Mouse (Mus musculus) spleen, adult 12 weeks (tissue): ENCODE results near the gene Tcf3.

Experiments
- DNase-seq: peaks from one replicate; pipeline ENCODE4 v3.0.0; 2022; ENCODE audit warnings: low spot score

The Tcf3 gene

DNA sequence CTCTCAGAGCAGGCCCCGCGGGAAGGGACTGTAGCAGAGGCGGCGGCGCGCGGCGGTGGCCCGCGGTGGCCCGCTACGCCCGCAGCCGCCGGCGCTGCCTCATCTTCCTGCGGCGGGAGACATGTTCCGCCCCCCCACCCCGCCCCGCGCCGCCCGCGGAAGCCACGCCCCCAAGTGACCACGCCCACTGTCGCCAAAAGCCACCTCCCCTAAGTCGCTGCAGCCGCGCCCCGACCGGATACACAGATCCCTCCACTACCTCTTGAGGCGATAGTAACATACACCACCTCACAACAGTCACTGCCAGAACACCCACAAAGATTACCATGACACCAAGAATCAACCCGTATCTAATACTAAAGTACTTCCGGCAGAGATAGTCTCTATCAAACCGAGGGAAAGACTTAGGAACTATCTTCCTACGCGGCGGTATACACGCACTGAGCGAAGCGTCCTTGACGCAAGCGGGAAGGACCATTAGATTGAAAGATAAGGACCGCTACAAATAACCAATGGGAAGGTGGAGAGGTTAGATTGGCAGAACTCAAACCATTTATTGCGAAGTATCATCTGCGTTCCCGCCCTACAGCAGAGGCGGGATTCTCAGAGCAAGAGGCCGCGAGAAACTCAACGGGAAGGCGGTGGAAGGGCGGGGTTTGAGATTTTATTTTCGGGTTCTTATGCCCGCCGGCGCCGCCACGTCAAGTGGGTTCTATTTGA, at the start of gene Tcf3:
Gene Tcf3, minus strand, starts transcription at position 135 of the 720 bp plus-strand sequence.
- peak; percentile 93 for DNase-seq

DNA sequence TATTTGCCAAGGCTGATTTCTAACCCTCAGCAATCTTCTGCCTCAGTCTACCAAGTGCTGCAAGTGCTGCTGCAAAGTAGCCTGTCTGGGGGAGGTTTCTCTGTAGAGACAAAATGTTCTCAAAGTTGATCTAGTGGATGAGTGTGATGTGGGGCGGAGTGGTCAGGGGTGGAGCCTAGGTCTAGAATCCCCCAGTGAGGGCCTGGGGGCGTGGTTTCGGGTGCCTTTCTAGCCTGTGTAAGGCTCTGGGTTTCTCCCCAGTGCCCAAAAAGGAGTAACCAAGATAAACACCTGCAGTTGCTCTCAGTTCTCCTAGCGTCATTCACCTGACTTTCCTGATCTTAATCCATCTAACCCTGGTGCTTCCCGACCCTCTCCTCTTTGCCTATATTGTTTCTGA, 47.6 kb upstream of the Tcf3 start:
- DNase-seq, result no peak

DNA sequence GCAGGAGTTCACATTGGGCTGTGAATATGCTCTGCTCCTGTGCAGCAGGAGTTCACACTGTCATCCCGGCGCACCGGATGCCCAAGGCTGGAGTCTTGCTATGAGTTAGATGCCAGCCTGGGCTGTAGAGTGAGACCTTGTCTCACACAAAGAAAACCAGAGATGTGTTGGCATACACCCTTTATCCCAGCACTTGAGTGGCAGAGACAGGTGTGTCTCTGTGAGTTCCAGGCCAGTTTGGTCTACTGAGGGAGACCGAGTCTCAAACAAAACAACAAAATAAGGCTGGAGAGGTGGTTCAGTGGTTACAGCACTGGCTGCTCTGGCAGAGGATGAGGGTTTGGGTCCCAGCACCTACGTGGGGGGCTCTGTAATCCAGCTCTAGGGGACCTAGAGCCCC, 45.1 kb upstream of the Tcf3 start:
- no peak for DNase-seq

DNA sequence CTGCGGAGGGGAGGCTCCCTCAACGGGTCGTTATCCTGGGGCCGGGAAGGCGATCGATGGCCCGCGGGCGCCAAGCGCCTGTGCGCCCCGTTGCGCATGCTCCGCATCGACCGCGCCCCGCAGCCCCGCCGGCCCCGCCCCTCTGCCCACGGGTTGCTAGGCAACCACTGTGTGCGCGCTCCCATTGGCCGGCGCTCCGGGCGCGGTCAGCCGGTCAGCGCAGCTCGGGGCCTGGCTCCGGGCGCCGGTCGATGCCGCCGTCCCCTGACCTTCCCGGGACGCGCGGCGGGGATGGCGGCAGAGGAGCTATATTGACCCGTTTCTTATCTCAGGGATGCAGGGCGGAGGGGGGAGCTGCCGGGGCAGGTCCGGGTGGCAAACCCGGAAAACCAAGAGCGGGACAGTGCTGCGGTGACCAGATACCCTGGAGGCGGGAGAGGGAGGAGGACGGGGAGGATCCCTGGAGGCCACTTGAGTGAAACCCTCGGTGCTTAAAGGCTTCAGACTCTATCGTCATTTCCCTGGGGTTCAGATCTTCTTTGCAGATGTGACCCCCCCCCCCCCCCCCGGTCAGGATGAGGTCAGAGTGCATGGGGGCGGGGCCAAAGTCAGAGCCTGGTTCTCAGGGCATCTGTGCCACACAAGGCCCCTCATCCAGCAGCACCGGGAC, 42.0 kb upstream of the Tcf3 start:
- peak; percentile 83 for DNase-seq

DNA sequence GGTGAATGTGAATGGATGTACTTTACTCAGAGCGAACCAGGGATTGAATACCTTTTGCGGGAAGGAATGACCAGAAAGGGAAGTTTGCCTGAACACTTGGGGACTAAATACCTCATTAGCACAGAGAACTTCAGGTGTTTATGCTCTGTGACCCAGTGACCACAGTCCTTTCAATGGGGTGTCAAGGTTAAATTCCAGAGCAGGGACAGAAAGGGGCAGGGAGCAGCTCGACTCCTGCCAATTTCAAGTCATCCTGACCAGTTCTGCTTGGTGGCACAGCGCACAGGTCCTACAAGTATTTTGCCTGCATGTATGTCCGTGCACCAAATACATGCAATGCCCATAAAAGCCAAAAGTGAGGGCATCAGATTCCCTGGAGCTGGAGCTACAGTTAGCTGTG, 31.6 kb upstream of the Tcf3 start:
- DNase-seq, result no peak

DNA sequence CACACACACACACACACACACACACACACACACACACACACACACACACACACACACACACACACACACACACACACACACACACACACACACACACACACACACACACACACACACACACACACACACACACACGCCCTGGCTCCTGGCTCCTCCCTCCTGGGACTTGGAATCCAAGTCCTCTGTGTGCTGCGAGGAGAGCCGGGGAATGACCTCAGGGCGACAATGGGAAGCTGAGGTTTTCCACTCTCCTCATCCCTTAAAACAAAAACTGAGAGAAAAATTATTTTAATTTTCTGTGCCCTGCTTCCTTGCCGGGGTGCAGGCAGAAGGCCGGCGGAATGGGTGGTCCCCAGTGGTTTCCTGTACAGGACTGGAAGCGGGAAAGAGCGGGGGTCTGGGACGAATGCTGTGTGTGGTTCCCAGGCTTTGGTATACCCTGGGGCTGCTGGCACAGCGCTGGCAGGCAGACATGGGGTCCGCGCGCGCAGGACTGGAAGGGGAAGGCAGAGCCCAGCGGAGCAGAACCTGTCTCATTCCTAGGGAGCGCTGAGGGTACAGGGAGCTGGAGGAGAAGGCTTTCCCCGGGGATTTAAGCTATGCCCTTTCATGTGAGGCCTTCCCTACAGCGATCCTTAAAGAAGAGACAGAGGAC, 31.1 kb upstream of the Tcf3 start:
- no peak for DNase-seq

DNA sequence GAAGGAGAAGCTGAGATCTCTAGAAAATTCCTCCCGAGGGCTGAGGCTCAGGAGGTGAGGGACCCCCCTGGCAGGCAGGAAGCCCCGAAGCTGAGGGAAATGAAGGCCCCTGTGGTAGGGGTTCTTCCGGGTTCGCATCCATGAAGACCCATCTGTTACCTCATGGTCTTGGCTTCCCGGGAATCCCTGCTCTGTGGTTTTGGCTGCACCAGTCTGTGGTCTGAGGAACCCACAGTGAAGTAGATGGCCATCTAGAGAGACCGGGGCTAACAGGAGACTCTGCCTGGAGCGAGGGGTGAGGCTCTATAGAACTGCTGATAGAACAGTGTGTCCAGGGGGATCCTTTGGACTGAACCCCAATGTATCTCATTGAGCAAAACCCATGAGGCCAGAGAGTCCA, 27.9 kb upstream of the Tcf3 start:
- no peak for DNase-seq

DNA sequence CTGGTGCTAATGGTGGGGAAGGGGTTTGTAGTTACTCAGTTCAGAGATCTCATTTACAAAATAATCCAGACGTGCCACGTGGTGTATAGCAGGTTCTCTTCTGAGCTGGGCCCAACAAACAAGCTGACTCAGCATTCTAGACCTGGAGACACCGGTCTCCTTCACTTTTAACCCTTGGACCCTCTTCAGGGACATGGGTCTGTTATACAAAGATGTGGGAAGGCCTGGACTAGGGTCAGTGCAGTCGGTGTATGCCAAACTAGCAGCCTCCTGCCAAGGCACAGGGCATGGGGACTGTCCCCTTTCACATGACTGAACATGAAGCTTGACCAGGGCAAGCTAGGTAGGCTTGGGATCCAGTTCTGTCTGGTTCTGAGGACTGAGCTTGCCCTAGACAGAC, 26.9 kb upstream of the Tcf3 start:
- DNase-seq, result no peak

DNA sequence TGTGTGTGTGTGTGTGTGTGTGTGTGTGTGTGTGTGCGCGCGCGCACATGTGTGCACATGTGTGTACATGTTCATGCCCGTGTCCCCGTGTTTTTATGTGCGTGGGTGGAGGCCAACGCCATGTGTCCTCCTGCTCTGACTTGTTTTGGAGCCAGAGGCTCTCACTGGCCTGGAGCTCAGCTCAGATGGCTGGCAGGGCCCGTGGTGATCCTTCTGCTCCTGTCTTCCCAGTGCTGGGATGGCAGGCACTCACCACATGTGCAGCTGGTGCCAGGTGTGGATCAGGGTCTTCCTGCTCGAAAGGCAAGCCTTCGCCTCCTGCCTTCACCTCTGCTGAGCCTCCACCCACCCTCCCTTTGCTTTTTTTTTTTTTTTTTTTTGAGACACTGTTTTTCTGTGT, 26.2 kb upstream of the Tcf3 start:
- no peak for DNase-seq

DNA sequence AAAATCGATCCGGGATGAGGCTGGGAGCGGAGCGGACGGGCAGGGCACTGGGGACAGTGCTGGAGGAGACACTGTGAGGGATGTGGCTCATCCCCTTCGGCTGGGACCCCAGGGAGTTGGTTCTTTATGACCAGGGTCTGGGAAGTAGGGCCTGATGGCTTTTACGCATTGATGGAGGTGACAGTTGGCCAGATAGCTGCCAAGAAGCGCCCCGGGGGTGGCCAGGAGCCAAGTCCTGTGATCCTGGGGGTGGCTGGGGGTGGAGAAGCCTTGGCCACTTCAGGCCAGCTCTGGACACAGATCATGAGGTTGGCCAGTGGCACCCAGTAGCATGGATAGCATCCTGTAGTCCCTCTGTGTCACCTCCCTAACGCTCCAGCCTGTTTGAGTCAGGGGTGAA, 25.8 kb upstream of the Tcf3 start:
- DNase-seq, result no peak

DNA sequence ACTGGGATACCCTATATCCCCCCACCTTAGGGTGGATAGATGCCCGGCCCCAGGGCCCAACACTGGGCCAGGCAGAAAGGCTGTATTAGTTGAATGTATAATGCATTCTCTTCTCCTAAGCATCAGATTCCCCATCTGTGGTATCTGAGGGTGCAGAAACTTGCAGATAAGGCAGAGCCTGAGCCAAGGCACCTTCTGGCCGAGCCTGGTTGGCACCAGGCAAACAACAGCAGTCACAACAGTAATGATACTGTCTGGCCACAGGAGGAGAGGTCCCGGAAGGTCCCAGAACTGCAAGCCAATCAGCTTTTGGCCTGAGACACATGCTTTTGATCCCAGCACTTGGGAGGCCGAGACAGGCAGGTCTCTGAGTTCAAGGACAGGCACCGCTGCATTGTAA, 22.2 kb upstream of the Tcf3 start:
- no peak for DNase-seq

DNA sequence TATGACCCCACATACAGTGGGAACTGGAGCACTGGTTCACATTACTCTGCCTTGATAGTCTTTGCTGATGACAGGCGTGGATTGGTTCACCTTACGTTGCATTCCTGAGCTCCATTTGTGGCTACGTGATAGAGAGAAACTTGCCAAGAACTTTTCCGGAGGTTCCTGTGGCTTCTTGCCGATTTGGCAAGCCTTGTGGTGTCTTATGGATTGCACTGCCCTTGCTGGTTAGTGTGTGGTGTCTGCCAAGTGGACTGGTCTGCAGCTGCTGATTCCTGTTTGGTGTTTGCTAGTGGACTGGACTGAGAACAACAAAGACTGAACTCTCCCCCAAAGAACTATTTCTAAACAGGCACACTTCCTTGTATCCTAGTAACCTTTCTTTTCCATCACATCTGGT, 21.3 kb upstream of the Tcf3 start:
- no peak for DNase-seq

DNA sequence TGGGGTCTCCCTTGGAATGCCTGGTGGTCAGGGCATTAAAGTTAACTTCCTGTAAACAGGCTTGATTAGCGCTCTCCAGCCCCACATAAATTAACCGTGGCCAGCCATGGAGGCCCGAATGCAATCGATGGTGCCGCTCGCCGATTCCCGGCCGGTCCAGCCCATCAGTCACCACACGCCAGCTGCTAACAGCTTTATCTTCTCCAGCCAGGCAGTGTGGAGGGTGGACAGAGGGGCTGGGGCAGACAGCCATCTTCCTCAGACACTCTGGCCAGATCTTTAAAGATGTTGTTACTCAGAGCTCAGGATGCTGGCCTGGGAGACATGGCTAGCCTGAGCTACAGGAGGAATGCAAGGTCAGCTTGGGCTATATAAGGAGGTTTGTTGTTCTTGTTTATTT, 20.2 kb upstream of the Tcf3 start:
- DNase-seq, result no peak

DNA sequence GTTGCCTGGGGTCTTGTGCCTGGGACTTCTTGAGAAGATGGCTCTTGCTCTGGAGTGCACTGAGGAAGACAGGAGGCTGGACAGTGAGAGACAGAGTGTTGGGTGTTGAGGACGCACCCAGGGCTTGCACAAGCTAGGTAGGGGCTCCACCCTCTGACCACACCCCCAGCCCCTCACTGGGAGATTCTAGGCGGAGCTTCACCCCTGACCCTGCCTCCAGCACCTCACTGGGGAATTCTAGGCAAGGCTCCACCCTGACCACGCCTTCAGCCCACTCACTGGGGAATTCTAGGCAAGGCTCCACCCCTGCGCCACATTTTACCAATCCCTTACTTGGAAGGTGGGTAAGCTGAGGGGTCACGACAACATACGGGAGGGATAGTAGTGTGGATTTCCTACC, 17.2 kb upstream of the Tcf3 start:
- DNase-seq, result no peak

DNA sequence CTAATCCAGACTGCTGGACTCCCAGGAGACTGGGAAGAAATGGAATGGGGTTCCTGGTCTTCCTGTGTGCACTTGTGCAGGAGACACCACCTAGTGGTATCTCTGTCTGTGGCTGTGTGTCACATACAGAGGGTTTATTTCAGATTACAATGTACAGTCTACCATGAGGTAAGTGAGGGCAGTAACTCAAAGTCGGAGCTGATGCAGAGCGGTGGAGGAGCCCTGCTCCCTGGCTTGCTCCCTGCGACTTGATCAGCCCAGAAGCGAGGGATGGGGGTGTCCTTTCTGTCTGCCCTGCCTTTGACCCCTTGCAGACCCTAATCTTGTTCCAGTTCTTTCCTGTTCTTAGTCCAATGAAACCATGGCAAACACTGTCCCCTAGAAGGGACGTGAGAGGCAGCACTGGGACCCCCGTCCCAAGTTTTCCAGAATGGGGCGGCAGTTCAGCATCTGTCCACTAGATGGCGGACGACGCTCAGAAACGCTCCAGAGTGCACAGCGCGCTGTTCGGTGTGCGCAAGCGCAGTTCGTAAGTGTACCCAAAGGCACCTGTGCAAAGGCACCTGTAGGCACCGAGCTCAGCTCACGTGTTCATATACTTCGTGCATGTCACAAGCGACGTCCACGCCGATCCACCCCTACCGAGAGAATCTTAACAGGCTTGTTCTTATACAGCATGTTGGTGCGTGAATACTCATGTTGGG, 12.6 kb upstream of the Tcf3 start:
- DNase-seq, result peak; percentile 70

DNA sequence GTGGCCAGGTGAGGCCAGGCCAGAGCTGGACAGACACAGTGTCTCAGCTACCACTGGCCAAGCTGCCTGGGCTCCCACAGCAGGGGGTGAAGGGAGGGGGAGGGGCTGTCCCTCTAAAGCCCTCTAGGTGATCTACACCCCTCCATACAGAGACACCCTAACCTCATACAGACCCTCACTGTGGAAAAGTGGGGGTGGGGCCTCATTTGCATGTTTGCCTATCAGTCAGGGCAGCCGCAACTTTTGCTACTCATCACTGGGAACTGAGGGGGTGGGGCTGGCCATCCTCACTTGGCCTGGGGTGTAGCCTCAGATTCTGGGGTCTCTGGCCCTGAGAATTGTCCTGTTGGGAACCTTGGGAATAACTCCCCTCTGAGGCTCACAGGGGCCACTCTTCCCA, 11.6 kb upstream of the Tcf3 start:
- no peak for DNase-seq

DNA sequence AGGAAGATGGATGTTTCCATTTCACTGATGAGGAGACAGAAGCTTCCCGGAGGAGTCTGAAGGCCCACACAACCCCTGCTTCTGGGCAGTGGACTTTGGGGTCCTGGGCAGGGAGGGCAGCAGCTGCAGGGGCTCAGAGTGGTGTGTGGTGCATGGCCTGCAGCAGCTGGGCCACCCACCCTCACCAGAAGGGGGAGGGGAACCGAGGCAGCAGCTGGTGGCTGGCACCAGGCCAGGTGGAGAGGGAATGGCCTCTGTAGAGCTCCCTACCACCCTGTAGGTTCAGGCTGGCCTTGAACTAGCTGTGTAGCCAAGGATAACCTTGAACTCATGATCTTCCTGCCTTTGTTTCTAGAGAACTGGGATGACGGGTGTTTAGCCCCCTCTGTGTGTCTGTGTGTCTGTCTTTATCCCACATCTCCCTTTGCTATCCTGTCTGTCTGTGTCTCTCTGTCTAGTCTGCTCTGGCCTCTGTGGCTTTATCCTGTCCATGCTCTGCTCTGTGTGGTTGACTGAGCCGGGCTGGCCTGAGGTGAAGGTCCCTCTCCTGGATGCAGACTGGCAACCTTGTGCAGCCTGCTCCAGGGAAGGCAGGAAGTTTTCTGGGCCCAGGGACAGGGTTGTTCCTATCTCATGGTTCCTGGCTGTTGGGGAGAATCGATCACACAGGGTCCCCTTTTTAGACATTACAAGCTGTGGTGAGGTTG, 11.0 kb upstream of the Tcf3 start:
- DNase-seq, result no peak

DNA sequence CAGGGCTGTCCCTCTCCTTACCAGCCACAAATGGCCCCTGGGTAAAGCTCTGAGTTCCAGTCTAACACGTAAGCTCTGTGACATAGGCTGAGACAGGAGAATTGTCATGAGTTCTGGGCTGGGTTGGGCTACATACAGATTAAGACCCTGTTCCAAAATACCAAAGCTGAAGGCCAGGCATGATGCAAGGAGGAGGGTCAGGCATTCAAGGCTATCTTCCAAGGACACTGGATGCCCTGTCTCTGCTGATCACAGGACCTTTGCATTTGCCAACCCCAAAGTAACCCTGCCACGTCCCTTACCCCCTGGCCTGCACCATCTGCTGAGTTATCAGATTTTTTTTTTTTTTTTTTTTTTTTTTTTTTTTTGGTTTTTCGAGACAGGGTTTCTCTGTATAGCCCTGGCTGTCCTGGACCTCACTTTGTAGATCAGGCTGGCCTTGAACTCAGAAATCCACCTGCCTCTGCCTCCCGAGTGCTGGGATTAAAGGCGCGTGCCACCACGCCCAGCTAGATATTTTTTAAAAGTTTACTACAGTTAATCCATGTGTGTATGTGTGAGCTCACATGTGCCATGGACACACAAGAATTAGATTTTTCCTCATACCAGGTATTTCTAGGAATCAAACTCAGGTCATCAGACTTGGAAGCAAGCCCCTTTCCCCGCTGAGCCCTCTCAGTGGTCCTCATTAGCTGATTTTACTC, 10.3 kb upstream of the Tcf3 start:
- DNase-seq, result no peak

DNA sequence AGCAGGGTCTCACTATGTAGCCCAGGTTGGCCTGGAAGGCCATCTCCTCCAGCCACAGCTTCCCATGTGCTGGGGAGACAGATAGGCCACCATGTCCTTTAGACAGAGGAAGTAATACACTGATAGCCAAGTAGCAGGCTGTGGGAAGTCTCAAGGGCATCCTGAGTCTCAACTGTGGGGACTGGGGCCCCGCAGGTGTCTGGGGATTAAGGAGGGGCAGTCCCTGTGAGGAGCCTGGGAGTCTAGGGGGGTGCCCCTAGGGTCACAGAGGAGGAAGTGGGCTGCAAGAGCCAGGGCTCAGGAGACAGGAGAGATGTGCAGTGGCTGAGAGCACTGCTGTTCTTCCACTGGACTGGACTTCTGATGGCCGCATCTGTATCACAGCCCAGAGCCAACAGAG, 9.5 kb upstream of the Tcf3 start:
- no peak for DNase-seq

DNA sequence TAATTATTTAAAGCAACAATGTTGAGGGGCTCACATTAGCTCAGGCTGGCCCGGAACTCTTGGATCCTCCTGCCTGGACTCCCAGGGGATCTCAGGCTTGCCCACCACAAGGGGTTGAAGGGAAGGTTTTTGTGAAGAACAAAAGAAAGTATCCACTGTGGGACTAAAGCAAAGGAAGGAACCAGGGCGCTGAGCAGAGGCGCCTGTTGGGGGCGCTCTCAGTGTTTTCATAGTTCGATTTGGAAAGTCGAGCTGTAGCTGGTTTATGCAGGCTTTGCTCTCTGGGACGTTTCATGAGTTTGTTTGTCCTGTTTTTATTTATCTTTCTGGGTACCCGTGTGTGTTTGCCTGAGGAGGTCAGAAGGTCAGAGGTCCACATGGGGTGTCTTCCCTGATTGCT, 8.2 kb upstream of the Tcf3 start:
- no peak for DNase-seq

DNA sequence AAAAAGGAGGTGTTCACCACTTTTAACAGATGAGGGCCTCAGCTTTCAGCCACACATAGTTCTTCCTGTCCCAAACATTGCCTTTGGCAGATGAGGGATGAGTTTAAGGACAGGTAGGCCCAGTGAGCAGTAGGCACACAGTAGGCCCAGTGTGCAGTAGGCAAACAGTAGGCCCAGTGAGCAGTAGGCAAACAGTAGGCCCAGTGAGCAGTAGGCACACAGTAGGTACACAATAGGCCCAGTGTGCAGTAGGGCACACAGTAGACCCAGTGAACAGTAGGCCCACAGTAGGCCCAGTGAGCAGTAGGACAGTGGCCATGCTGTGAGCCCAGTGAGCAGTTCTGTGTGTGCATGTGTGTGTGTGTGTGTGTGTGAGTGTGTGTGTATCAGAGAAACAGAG, 6.6 kb upstream of the Tcf3 start:
- no peak for DNase-seq

DNA sequence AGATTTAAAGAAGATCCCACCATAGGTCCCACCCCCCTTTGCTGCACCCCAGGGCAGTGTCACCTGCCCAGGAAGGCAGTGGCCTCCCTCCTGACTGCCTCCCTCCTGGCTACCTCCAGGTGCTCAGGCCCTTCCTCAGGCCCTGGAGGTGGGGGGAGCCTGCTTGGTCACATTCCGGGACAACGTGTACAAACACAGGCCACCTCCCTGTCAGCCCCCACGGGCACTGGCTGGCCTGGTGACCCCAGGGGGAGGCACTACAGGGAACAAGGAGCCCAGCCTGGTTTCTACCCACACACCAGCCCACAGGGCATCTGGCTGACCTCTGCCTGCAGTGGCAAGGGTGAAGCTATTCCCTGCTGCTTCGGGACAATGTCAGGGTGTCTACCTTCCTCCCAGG, 4.5 kb upstream of the Tcf3 start:
- no peak for DNase-seq
